Mouse (Mus musculus) mouse trophoblast stem cell (cell line): Measurements from ENCODE around the gene Tollip.
"Not testable (repeated sequence)": the region's sequence is repeated elsewhere in the genome, so short reads cannot be mapped to it uniquely, and the experiment has no call there.

ENCODE experiments used
- in situ Hi-C, 2 experiments: fragments of 300-500 bp; cut with MseI, MboI; formaldehyde crosslinking; loops; 2 replicates in 1 of 2; 3 replicates in 1 of 2; pipeline ENCODE4 v1.15.1; 2025

Tollip gene

GRCm38 (mm10) chr7:141934128-141934898 is 16.0 kb upstream of the Tollip start:
- in situ Hi-C loops: loop anchor here (25.0 kb wide), 1 partner anchor 172 kb away; no protein-coding TSS in a partner anchor

GRCm38 (mm10) chr7:141928642-141929041 is 10.3 kb upstream of the Tollip start:
- in situ Hi-C loops: loop anchor here (25.0 kb wide), 1 partner anchor 166 kb away; no protein-coding TSS in a partner anchor

- in situ Hi-C loops: loop anchor here (25.0 kb wide), 1 partner anchor 163 kb away; no protein-coding TSS in a partner anchor
These were observed 6.6 kb upstream of the Tollip start for GRCm38 (mm10) chr7:141924917-141925316.

GRCm38 (mm10) chr7:141924121-141924520 is 5.8 kb upstream of the Tollip start:
- in situ Hi-C loops: not testable (repeated sequence)

GRCm38 (mm10) chr7:141911305-141911704 is 7.0 kb downstream of the Tollip start:
- in situ Hi-C loops: no loop called here

- in situ Hi-C loops: no loop called here
These were observed 9.7 kb downstream of the Tollip start for GRCm38 (mm10) chr7:141908591-141908990.

GRCm38 (mm10) chr7:141902791-141903190 is 15.5 kb downstream of the Tollip start:
- in situ Hi-C loops: no loop called here

GRCm38 (mm10) chr7:141902269-141902729 is 16.0 kb downstream of the Tollip start:
- in situ Hi-C loops: no loop called here

- in situ Hi-C loops: no loop called here
These were observed 16.5 kb downstream of the Tollip start for GRCm38 (mm10) chr7:141901825-141902224.

GRCm38 (mm10) chr7:141892151-141892550 is 26.2 kb downstream of the Tollip start:
- in situ Hi-C loops: no loop called here

- in situ Hi-C loops: no loop called here
These were observed 39.5 kb downstream of the Tollip start for GRCm38 (mm10) chr7:141878813-141879212.

- in situ Hi-C loops: no loop called here
These were observed 43.4 kb downstream of the Tollip start for GRCm38 (mm10) chr7:141874891-141875290.

- in situ Hi-C loops: no loop called here
These were observed 47.8 kb downstream of the Tollip start for GRCm38 (mm10) chr7:141870553-141870952.

- in situ Hi-C loops: no loop called here
These were observed 48.7 kb downstream of the Tollip start for GRCm38 (mm10) chr7:141869644-141870043.

- in situ Hi-C loops: no loop called here
These were observed 57.3 kb downstream of the Tollip start for GRCm38 (mm10) chr7:141861046-141861445.

- in situ Hi-C loops: no loop called here
These were observed 78.0 kb downstream of the Tollip start for GRCm38 (mm10) chr7:141840354-141840753.

GRCm38 (mm10) chr7:141838779-141839178 is 79.5 kb downstream of the Tollip start, which contains the start of gene Muc5b:
Gene Muc5b, plus strand, starts transcription at chr7:141839070.
- in situ Hi-C loops: no loop called here

- in situ Hi-C loops: no loop called here
These were observed 81.9 kb downstream of the Tollip start for GRCm38 (mm10) chr7:141836423-141836822.

GRCm38 (mm10) chr7:141835941-141836340 is 82.4 kb downstream of the Tollip start:
- in situ Hi-C loops: no loop called here
